Mouse (Mus musculus) heart, adult 2 months (tissue): ENCODE data around the gene Nuak2. TPM values are rescaled to one million over a fixed set of nuclear protein-coding genes. Genes with fewer than 3 reads are reported as not detected.

Source experiments
- DNase-seq, 2 experiments: peaks; one replicate each; pipeline ENCODE4 v3.0.0; 2021
- H3K27ac ChIP-seq: fragments of 200-600 bp; 2 replicates; pipeline ENCODE4 v1.8.1; 2022
- H3K27me3 ChIP-seq: fragments of 200-500 bp; 2 replicates; pipeline ENCODE4 v1.6.1; 2012; ENCODE audit warnings: mild to moderate bottlenecking, low read length, inconsistent platforms, mixed read lengths; ENCODE audit not compliant: control insufficient read depth, insufficient read depth
- H3K36me3 ChIP-seq: fragments of 200-500 bp; 2 replicates; pipeline ENCODE4 v1.6.1; 2012; ENCODE audit warnings: low read length, inconsistent platforms; ENCODE audit not compliant: control insufficient read depth, insufficient read depth
- H3K4me1 ChIP-seq: fragments of 200-500 bp; 2 replicates; pipeline ENCODE4 v1.6.1; 2011; ENCODE audit warnings: low read length; ENCODE audit not compliant: control insufficient read depth, insufficient read depth
- H3K4me3 ChIP-seq: fragments of 200-600 bp; 2 replicates; pipeline ENCODE4 v1.8.1; 2022
- H3K79me2 ChIP-seq: fragments of 200-500 bp; replicated peaks from 2 replicates; pipeline ENCODE4 v1.6.1; 2012; ENCODE audit warnings: mild to moderate bottlenecking, inconsistent platforms, low read length, moderate library complexity, mixed read lengths; ENCODE audit not compliant: control insufficient read depth, insufficient read depth
- H3K9ac ChIP-seq: fragments of 200-500 bp; 2 replicates; pipeline ENCODE4 v1.6.1; 2012; ENCODE audit warnings: low read depth, mild to moderate bottlenecking, control low read depth, inconsistent platforms, low read length, mixed read lengths
- CTCF ChIP-seq: fragments of 200-600 bp; IDR thresholded peaks from 2 replicates; pipeline ENCODE4 v1.8.1; 2022; ENCODE audit warnings: antibody characterized with exemption, mild to moderate bottlenecking, moderate library complexity
- EP300 ChIP-seq: fragments of 200-500 bp; IDR thresholded peaks from 2 replicates; pipeline ENCODE4 v1.6.1; 2011; ENCODE audit warnings: low read depth, low read length, control low read depth; ENCODE audit not compliant: insufficient read depth
- POLR2A ChIP-seq: fragments of 200-500 bp; IDR thresholded peaks from 2 replicates; pipeline ENCODE4 v1.6.1; 2011; ENCODE audit warnings: mild to moderate bottlenecking, low read depth, low read length, control low read depth; ENCODE audit not compliant: insufficient read depth
- WGBS: fragments of 180-500 bp; shearing (Covaris S2); methylation state at CpG from one replicate; pipeline ENCODE4 v1.1.7; 2018; 5-methylcytosine and 5-hydroxymethylcytosine counted together
- intact Hi-C: fragments of 180-260 bp; cut with DNase I; formaldehyde crosslinking; loops from one replicate; pipeline ENCODE4 v1.15.1; 2025
- polyA plus RNA-seq: library from polyadenylated mRNA; depleted of rRNA; stranded (reverse); fragments of >200 nt; gene quantifications from 2 replicates; pipeline ENCODE4 v1.2.3, GENCODE M21; 2012
- total RNA-seq, 2 experiments: library from RNA; stranded (reverse); gene quantifications; 2 replicates each; pipeline ENCODE4 v1.2.3; 2021

Gene Nuak2
- total and polyA plus RNA-seq, 3 experiments, result 2.8 to 4.3 (median 4.1) TPM

DNA sequence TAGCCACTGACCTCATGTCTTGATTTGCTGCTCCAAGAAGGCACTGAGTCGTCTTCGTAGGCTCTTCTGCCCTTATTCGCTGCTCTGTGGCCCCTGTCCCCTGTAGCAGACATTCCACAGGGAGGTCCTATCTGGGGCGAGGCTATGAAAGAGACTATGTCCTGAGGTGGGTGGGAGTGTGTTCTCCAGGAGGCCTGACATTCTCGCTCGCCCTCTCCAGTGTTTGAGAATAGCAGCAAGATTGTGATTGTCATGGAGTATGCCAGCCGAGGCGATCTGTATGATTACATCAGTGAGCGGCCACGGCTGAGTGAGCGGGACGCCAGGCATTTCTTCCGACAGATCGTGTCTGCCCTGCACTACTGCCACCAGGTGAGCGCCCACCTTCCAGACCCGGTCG, 11.6 kb downstream of the Nuak2 start:
- H3K4me3 ChIP-seq, result no peak overlapping the region
- 88% methylated on average over 17 of the region's 17 CpGs for WGBS
- H3K36me3 ChIP-seq, result no peaks in the 10 kb centered on the region
- DNase-seq, result no peak
- H3K27ac ChIP-seq, result no peak overlapping the region
- no peaks in the 10 kb centered on the region for H3K79me2 ChIP-seq
- intact Hi-C loops, result loop anchor here (10.0 kb wide), 1 partner anchor 323 kb away; the partner anchor contains the start of gene Elk4
- H3K4me1 ChIP-seq, result peaks cover 8% of the 10 kb centered on the region
- TF ChIP-seq CTCF (no peak), POLR2A (no peak), EP300 (no peak)
- no peaks in the 10 kb centered on the region for H3K27me3 ChIP-seq
- H3K9ac ChIP-seq, result no peak overlapping the region

DNA sequence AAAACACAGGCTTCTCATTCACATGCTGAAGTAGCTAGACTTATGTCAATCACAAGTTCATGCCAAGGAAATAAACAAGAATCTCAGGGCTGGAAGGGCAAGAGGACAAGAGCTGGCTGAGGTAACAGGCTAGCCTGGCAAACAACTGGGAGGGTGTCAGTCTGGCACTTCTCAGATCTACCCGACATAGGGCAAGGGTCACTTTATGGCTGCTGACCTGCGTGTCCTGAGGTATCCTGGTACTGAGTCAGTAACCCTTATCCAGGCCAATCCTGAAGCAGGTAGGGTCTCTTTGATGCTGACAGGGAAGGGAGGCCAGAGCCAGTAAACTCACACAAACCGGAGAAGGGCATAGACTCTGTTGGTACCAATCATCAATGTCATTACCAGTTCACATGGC, 12.6 kb downstream of the Nuak2 start:
- Histone ChIP-seq H3K27me3 (no peaks in the 10 kb centered on the region), H3K4me1 (peaks cover 8% of the 10 kb centered on the region), H3K9ac (no peak overlapping the region), H3K36me3 (no peaks in the 10 kb centered on the region), H3K27ac (no peak overlapping the region), H3K4me3 (no peak overlapping the region), H3K79me2 (no peaks in the 10 kb centered on the region)
- TF ChIP-seq CTCF (no peak), POLR2A (no peak), EP300 (no peak)
- WGBS, result 91% methylated on average over 3 of the region's 3 CpGs
- no peak for DNase-seq
- intact Hi-C loops, result loop anchor here (10.0 kb wide), 1 partner anchor 324 kb away; the partner anchor contains the start of gene Elk4

DNA sequence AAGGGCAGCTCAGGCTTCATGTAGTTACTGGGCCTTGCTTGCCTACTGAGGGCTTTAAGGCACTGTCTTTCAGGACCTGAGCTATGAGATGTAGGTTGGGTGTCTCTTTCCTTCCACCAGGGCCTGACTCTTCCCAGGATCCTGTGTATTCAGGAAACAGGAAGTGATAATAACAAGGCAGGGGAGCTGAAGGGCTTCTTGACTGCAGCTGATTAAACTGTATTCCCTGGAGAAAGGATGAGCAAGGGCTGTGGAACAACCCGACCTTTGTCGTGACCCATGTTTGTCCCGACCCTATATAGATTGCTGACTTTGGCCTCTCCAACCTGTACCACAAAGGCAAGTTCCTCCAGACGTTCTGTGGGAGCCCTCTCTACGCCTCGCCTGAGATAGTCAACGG, 13.7 kb downstream of the Nuak2 start:
- H3K27ac ChIP-seq, result no peak overlapping the region
- 59% methylated on average over 7 of the region's 7 CpGs for WGBS

DNA sequence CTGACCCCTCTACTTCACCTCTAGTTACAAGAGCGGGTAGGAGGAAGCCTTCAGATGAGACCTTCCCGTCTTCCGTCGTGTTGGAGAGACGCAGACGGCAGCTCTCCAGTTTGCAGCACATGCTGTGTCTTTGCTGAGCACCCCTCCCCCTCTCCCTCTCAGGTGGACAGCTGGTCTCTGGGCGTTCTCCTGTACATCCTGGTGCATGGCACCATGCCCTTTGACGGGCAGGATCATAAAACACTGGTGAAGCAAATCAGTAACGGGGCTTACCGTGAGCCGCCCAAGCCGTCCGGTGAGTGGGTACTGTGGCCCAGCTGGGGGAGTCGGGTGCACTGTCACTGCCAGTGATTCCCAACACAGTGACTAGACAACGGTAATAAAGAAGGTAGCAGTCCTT, 14.5 kb downstream of the Nuak2 start:
- no peak for TF ChIP-seq CTCF
- no peak for TF ChIP-seq EP300
- no peak for TF ChIP-seq POLR2A
- H3K79me2 ChIP-seq, result no peaks in the 10 kb centered on the region
- H3K4me1 ChIP-seq, result peaks cover 23% of the 10 kb centered on the region
- no peak overlapping the region for H3K9ac ChIP-seq
- no peak overlapping the region for H3K4me3 ChIP-seq
- DNase-seq, result no peak
- H3K27ac ChIP-seq, result no peak overlapping the region
- intact Hi-C loops, result no loop called here
- H3K27me3 ChIP-seq, result no peaks in the 10 kb centered on the region
- H3K36me3 ChIP-seq, result no peaks in the 10 kb centered on the region
- WGBS, result 88% methylated on average over 15 of the region's 15 CpGs

More for the DNA sequence above, 13.7 kb downstream of the Nuak2 start:
- DNase-seq, result no peak
- Histone ChIP-seq H3K36me3 (no peaks in the 10 kb centered on the region), H3K4me1 (peaks cover 16% of the 10 kb centered on the region), H3K4me3 (no peak overlapping the region), H3K27me3 (no peaks in the 10 kb centered on the region), H3K79me2 (no peaks in the 10 kb centered on the region), H3K9ac (no peak overlapping the region)
- TF ChIP-seq POLR2A (no peak), CTCF (no peak), EP300 (no peak)
- intact Hi-C loops, result loop anchor here (10.0 kb wide), 1 partner anchor 325 kb away; the partner anchor contains the start of gene Elk4

DNA sequence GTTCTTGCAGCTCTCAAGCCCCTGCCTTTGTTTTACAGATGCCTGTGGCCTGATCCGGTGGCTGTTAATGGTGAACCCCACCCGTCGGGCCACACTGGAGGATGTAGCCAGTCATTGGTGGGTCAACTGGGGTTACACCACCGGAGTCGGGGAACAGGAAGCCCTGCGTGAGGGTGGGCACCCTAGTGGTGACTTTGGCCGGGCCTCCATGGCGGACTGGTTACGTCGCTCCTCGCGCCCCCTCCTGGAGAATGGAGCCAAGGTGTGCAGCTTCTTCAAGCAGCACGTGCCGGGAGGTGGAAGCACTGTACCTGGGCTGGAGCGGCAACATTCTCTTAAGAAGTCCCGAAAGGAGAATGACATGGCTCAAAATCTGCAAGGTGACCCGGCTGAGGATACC, 15.4 kb downstream of the Nuak2 start:
- no peak for TF ChIP-seq POLR2A
- TF ChIP-seq EP300, result no peak
- no peak for TF ChIP-seq CTCF
- Histone ChIP-seq H3K36me3 (no peaks in the 10 kb centered on the region), H3K79me2 (no peaks in the 10 kb centered on the region), H3K9ac (no peak overlapping the region), H3K4me3 (no peak overlapping the region), H3K27ac (no peak overlapping the region), H3K27me3 (no peaks in the 10 kb centered on the region), H3K4me1 (peaks cover 30% of the 10 kb centered on the region)
- WGBS, result 87% methylated on average over 17 of the region's 17 CpGs
- no peak for DNase-seq
- intact Hi-C loops, result no loop called here

DNA sequence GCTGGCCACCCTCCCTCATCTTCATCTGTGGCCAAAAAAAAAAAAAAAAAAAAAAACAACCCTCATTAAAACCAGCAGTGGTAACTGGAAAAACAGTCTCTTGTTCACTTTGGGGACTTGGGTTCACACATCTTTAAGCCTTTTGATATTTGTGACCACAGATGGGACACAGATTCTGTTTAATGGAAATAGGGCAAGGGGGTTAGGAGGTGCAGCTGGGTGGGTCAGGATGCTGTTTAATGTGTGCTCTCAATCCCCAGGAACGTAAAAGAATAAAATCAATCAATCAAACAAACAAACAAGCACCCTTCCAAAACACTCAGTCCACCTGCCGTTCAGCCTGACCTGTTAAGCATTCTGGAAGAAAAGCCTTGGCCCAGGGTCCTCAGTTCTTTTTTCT, 17.3 kb downstream of the Nuak2 start:
- Histone ChIP-seq H3K27ac (no peak overlapping the region), H3K4me1 (peaks cover 37% of the 10 kb centered on the region), H3K79me2 (no peaks in the 10 kb centered on the region), H3K36me3 (no peaks in the 10 kb centered on the region), H3K9ac (no peak overlapping the region), H3K27me3 (no peaks in the 10 kb centered on the region), H3K4me3 (no peak overlapping the region)
- DNase-seq, result no peak
- intact Hi-C loops, result loop anchor here (2.0 kb wide), 1 partner anchor 14 kb away; no protein-coding TSS in a partner anchor
- 47% methylated on average over 2 of the region's 2 CpGs for WGBS
- TF ChIP-seq EP300, result no peak
